Mouse (Mus musculus) embryonic fibroblast, embryonic 13.5 days (primary cell): ENCODE measurements around the gene Gm12569.

ENCODE experiments used
- CTCF ChIP-seq: IDR thresholded peaks from 2 replicates; pipeline ENCODE4 v1.5.1; 2011; ENCODE audit warnings: mild to moderate bottlenecking, control low read depth, low read length, moderate library complexity, borderline replicate concordance; ENCODE audit not compliant: insufficient read depth
- POLR2A ChIP-seq: IDR thresholded peaks from 2 replicates; pipeline ENCODE4 v1.6.1; 2011; ENCODE audit warnings: low read depth, mild to moderate bottlenecking, control low read depth, low read length, moderate library complexity

DNA sequence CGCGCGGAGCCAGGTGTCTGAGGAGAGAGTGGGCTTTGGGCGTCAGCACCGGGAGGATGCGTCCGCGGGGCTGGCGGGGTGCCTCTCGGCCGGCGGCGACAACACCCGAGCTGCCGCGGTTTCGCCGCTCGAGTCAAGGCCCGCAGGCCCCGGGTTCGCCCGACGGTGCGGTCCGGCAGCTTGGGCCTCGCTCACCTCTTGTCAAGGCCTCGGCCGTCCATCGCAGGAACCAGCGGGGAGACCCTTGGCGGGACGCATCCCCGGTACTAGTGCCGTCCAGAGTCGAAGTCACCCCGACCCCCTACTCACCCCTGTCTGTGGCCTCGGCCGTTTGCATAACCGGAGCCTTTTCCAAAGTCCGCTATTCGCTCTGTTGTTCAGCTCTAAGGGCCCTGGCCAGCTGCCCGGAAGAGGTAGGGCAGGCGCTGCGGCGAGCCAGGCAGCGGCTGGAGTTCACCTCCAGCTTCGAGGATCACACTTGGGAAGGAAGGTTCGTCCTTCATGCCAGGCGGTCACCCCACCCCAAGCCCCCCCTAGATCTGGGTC is 43.1 kb downstream of the Gm12569 start:
- TF ChIP-seq CTCF (no peak), POLR2A (no peak)
